8 mouse cellular contexts compared by ENCODE assay signal in the genomic region with DNA sequence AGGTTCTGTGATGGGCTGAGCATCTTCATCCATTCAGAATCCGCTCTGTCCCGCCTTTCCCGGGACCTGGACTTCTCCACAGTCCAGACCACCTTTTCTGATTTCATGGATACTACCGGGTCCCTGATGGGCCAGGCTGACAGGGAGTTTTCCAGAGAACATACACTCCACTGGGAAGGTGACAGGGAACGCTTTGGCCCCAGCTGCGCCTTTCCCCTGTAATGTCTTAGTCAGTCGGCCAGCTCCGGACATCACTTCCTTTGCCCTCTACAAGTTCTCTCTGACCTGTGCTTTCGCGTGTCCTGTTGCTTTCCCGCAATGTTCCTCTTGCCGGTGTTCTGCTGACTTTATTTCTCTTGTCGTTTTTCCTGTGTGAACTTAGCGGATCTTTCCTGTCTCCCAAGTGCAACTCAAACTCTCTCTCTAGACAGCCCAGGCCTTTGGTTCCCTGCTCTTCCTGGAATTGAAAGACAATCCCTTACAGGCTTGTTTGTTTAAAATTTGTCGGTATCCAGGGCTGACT. TPM values are rescaled to one million over a fixed set of nuclear protein-coding genes. Genes with fewer than 3 reads are reported as not detected.
DNase-seq lines count a peak whose midpoint lies in the region; ATAC-seq and TF ChIP-seq lines count a peak whose summit lies in the region.

No protein-coding gene starts in this region.

- H3K9me3 ChIP-seq in kidney, embryonic 14.5 days (ENCODE audit: control insufficient read depth, low read length) = no peaks in the 10 kb centered on the region
- H3K9me3 ChIP-seq in lung, postnatal 0 days (ENCODE audit: low read length) = no peaks in the 10 kb centered on the region
- no peaks in the 10 kb centered on the region for H3K9me3 ChIP-seq in stomach, embryonic 15.5 days

- no peaks in the 10 kb centered on the region for H3K27me3 ChIP-seq in kidney, embryonic 14.5 days (ENCODE audit: control insufficient read depth, insufficient read depth, low read length)
- no peaks in the 10 kb centered on the region for H3K27me3 ChIP-seq in lung, postnatal 0 days (replicated peaks; ENCODE audit: insufficient read depth, low read length)
- H3K27me3 ChIP-seq in stomach, embryonic 15.5 days (replicated peaks) = no peaks in the 10 kb centered on the region

- peak overlapping the region; percentile 88 for H3K4me2 ChIP-seq in kidney, embryonic 14.5 days (replicated peaks; ENCODE audit: low read depth, low read length)
- peak overlapping the region; percentile 80 for H3K4me2 ChIP-seq in lung, postnatal 0 days (replicated peaks; ENCODE audit: low read depth, low read length)
- peak overlapping the region; percentile 69 for H3K4me2 ChIP-seq in stomach, embryonic 15.5 days

- H3K4me3 ChIP-seq in kidney, embryonic 14.5 days (ENCODE audit: low read length) = peak overlapping the region; percentile 60
- H3K4me3 ChIP-seq in lung, postnatal 0 days (ENCODE audit: low read depth, low read length) = peak overlapping the region; percentile 76
- H3K4me3 ChIP-seq in stomach, embryonic 15.5 days (replicated peaks) = peak overlapping the region; percentile 69

- peak overlapping the region; percentile 73 for H3K9ac ChIP-seq in kidney, embryonic 14.5 days (ENCODE audit: low read depth, low read length)
- peak overlapping the region; percentile 75 for H3K9ac ChIP-seq in lung, postnatal 0 days (replicated peaks; ENCODE audit: low read depth)
- peak overlapping the region; percentile 67 for H3K9ac ChIP-seq in stomach, embryonic 15.5 days

- TF ChIP-seq EP300 in lung, postnatal 0 days (IDR thresholded peaks at IDR 0.05) = no peak

- DNase-seq in thymus, postnatal 14 days = peak; percentile 12
- DNase-seq in thymus, adult 18-20 months = no peak
- peak; percentile 44 for DNase-seq in embryo, embryonic 11 days
- peak; percentile 29 to 33 for DNase-seq in heart, adult 9 months (ENCODE audit: low spot score in 2 of 2)
- DNase-seq in lung, postnatal 0 days (ENCODE audit: low spot score) = peak; percentile 61
- no peak for DNase-seq in frontal cortex, postnatal 25 days (ENCODE audit: low spot score in 2 of 2)

- peak; percentile 3; the same call in 1 of the 2 replicates for ATAC-seq in kidney, embryonic 14.5 days (ENCODE audit: low FRiP score, low TSS enrichment)
- peak; percentile 36 for ATAC-seq in lung, postnatal 0 days
- ATAC-seq in stomach, embryonic 15.5 days (ENCODE audit: insufficient read depth, low FRiP score, low read depth) = no peak

- peaks cover 8% of the 10 kb centered on the region; the same call in 1 of the 2 replicates for H3K4me1 ChIP-seq in kidney, embryonic 14.5 days (ENCODE audit: control insufficient read depth, insufficient read depth, low read length)
- peaks cover 8% of the 10 kb centered on the region for H3K4me1 ChIP-seq in lung, postnatal 0 days (ENCODE audit: insufficient read depth, low read depth, low read length)
- H3K4me1 ChIP-seq in stomach, embryonic 15.5 days = peaks cover 12% of the 10 kb centered on the region

- H3K27ac ChIP-seq in kidney, embryonic 14.5 days (ENCODE audit: low read depth, low read length) = peak overlapping the region; percentile 20
- peak overlapping the region; percentile 84 for H3K27ac ChIP-seq in lung, postnatal 0 days (ENCODE audit: low read length)
- H3K27ac ChIP-seq in stomach, embryonic 15.5 days = peak overlapping the region; percentile 73

- peaks cover 9% of the 10 kb centered on the region for H3K36me3 ChIP-seq in kidney, embryonic 14.5 days (ENCODE audit: control insufficient read depth, insufficient read depth, low read length)
- H3K36me3 ChIP-seq in lung, postnatal 0 days (ENCODE audit: insufficient read depth, low read length) = no peaks in the 10 kb centered on the region
- H3K36me3 ChIP-seq in stomach, embryonic 15.5 days = peaks cover 7% of the 10 kb centered on the region

- TF ChIP-seq CTCF in lung, postnatal 0 days (IDR thresholded peaks at IDR 0.05) = no peak

- 2% methylated on average over 15 of the region's 15 CpGs for WGBS in kidney, embryonic 14.5 days
- WGBS in lung, postnatal 0 days = 2% methylated on average over 15 of the region's 15 CpGs
- WGBS in stomach, embryonic 15.5 days = 2% methylated on average over 15 of the region's 15 CpGs

RNA-seq across cellular contexts. Expression of a gene that starts 0.7 kb away (rescaled TPM):
- polyA plus RNA-seq in kidney, embryonic 14.5 days (2014; fragmentation: Nextera tagmentation; extraction: Ambion mirVana) = 29.0 and 31.8 TPM in 2 replicates
- polyA plus RNA-seq in lung, postnatal 0 days (2015; fragmentation: Nextera tagmentation; extraction: Ambion mirVana) = 27.0 and 28.3 TPM in 2 replicates
- 33.2 and 40.2 TPM in 2 replicates for polyA plus RNA-seq in stomach, embryonic 15.5 days (2015; fragmentation: Nextera tagmentation; extraction: Ambion mirVana)

Comparison
In these comparisons a context has a peak if more than half of its experiments do, and no peak if none do; other contexts are left out.
1. DNase-seq: peak in thymus, postnatal 14 days (single experiment), embryo, embryonic 11 days (single experiment), heart, adult 9 months (2 of 2) and lung, postnatal 0 days (single experiment); none in thymus, adult 18-20 months (0 of 2) and frontal cortex, postnatal 25 days (0 of 2).
2. H3K27ac ChIP-seq: peak in every context shown above with its lines; median percentile 84 in lung, postnatal 0 days; 73 in stomach, embryonic 15.5 days; 20 in kidney, embryonic 14.5 days.
3. Peak in every context shown above with its lines, with median percentiles within 50 percentile points of each other: H3K4me2 ChIP-seq, H3K4me3 ChIP-seq and H3K9ac ChIP-seq.